Mouse (Mus musculus): ENCODE measurements around the gene Trappc3l. TPM values are rescaled to one million over a fixed set of nuclear protein-coding genes. Genes with fewer than 3 reads are reported as not detected.

The Trappc3l gene
- polyA plus RNA-seq, 1 experiment from 2014 or later: not detected

GRCm38 (mm10) chr10:34096418-34096883 is 59.1 kb downstream of the Trappc3l start, which contains the start of gene Calhm5:
Gene Calhm5, minus strand, starts transcription at chr10:34096519.
- Histone ChIP-seq H3K4me3 (replicated peaks) (peak within 1 kb of the TSS; percentile 19), H3K27ac (no peak within 1 kb of the TSS), H3K36me3 (no peaks in the 10 kb centered on the region), H3K9ac (no peak within 1 kb of the TSS), H3K4me2 (peak within 1 kb of the TSS; percentile 38), H3K4me1 (no peaks in the 10 kb centered on the region), H3K27me3 (replicated peaks) (no peaks in the 10 kb centered on the region), H3K9me3 (no peaks in the 10 kb centered on the region)
- 15% methylated on average over 9 of the region's 9 CpGs for WGBS
- ATAC-seq (ENCODE audit: insufficient read depth, low FRiP score, low read depth): peak; percentile 82; the same call in 1 of the 2 replicates

GRCm38 (mm10) chr10:34110863-34111465 is 73.6 kb downstream of the Trappc3l start:
- no peak for ATAC-seq (ENCODE audit: insufficient read depth, low FRiP score, low read depth)
- Histone ChIP-seq H3K27me3 (replicated peaks) (no peaks in the 10 kb centered on the region), H3K9me3 (no peaks in the 10 kb centered on the region), H3K9ac (no peak overlapping the region), H3K4me3 (replicated peaks) (no peak overlapping the region), H3K4me2 (no peak overlapping the region), H3K4me1 (no peaks in the 10 kb centered on the region), H3K27ac (no peak overlapping the region), H3K36me3 (no peaks in the 10 kb centered on the region)
- 84% methylated on average over 13 of the region's 13 CpGs for WGBS

- H3K9ac ChIP-seq: no peak overlapping the region
- H3K27me3 ChIP-seq (replicated peaks): no peaks in the 10 kb centered on the region
- no peaks in the 10 kb centered on the region for H3K4me1 ChIP-seq
- H3K4me2 ChIP-seq: no peak overlapping the region
- no peak for ATAC-seq (ENCODE audit: insufficient read depth, low FRiP score, low read depth)
- no peaks in the 10 kb centered on the region for H3K36me3 ChIP-seq
- WGBS: 44% methylated on average over 4 of the region's 4 CpGs
- no peak overlapping the region for H3K4me3 ChIP-seq (replicated peaks)
- H3K9me3 ChIP-seq: no peaks in the 10 kb centered on the region
- no peak overlapping the region for H3K27ac ChIP-seq
These were observed 74.8 kb downstream of the Trappc3l start for GRCm38 (mm10) chr10:34111964-34112738.

- H3K4me1 ChIP-seq: no peaks in the 10 kb centered on the region
- ATAC-seq (ENCODE audit: insufficient read depth, low FRiP score, low read depth): no peak
- H3K27me3 ChIP-seq (replicated peaks): no peaks in the 10 kb centered on the region
- no peak overlapping the region for H3K4me3 ChIP-seq (replicated peaks)
- no peaks in the 10 kb centered on the region for H3K36me3 ChIP-seq
- whole genome bisulfite sequencing: 38% methylated on average over 3 of the region's 3 CpGs
- no peak overlapping the region for H3K9ac ChIP-seq
- no peaks in the 10 kb centered on the region for H3K9me3 ChIP-seq
- no peak overlapping the region for H3K4me2 ChIP-seq
- no peak overlapping the region for H3K27ac ChIP-seq
These were observed 79.7 kb downstream of the Trappc3l start for GRCm38 (mm10) chr10:34117131-34117530.

- H3K9me3 ChIP-seq: no peaks in the 10 kb centered on the region
- H3K27me3 ChIP-seq (replicated peaks): no peaks in the 10 kb centered on the region
- H3K4me3 ChIP-seq (replicated peaks): no peak overlapping the region
- no peak for ATAC-seq (ENCODE audit: insufficient read depth, low FRiP score, low read depth)
- H3K4me2 ChIP-seq: no peak overlapping the region
- no peak overlapping the region for H3K9ac ChIP-seq
- no peaks in the 10 kb centered on the region for H3K4me1 ChIP-seq
- H3K36me3 ChIP-seq: no peaks in the 10 kb centered on the region
- H3K27ac ChIP-seq: no peak overlapping the region
These were observed 80.4 kb downstream of the Trappc3l start for GRCm38 (mm10) chr10:34117770-34118169.

- no peak overlapping the region for H3K9ac ChIP-seq
- no peaks in the 10 kb centered on the region for H3K27me3 ChIP-seq (replicated peaks)
- H3K27ac ChIP-seq: no peak overlapping the region
- H3K4me2 ChIP-seq: no peak overlapping the region
- WGBS: 85% methylated on average over 2 of the region's 2 CpGs
- ATAC-seq (ENCODE audit: insufficient read depth, low FRiP score, low read depth): no peak
- H3K36me3 ChIP-seq: no peaks in the 10 kb centered on the region
- no peaks in the 10 kb centered on the region for H3K4me1 ChIP-seq
- H3K4me3 ChIP-seq (replicated peaks): no peak overlapping the region
- H3K9me3 ChIP-seq: no peaks in the 10 kb centered on the region
These were observed 81.0 kb downstream of the Trappc3l start for GRCm38 (mm10) chr10:34118421-34118820.

- peak; percentile 81 for ATAC-seq (ENCODE audit: insufficient read depth, low FRiP score, low read depth)
- no peak within 1 kb of the TSS; the same call in 1 of the 2 replicates for H3K9ac ChIP-seq
These were observed 90.3 kb downstream of the Trappc3l start, which contains the start of gene Calhm6 for GRCm38 (mm10) chr10:34127392-34128378. Gene Calhm6, minus strand, starts transcription at chr10:34127984.

GRCm38 (mm10) chr10:34128391-34128790 is 91.0 kb downstream of the Trappc3l start:
- H3K27ac ChIP-seq: no peak overlapping the region
- H3K9ac ChIP-seq: no peak overlapping the region
- no peaks in the 10 kb centered on the region for H3K27me3 ChIP-seq (replicated peaks)
- H3K4me1 ChIP-seq: peaks cover 4% of the 10 kb centered on the region; the same call in 1 of the 2 replicates
- 74% methylated on average over 6 of the region's 6 CpGs for WGBS
- no peaks in the 10 kb centered on the region for H3K9me3 ChIP-seq
- ATAC-seq (ENCODE audit: insufficient read depth, low FRiP score, low read depth): no peak
- H3K4me2 ChIP-seq: no peak overlapping the region
- H3K4me3 ChIP-seq (replicated peaks): no peak overlapping the region
- no peaks in the 10 kb centered on the region for H3K36me3 ChIP-seq

More at GRCm38 (mm10) chr10:34127392-34128378, 90.3 kb downstream of the Trappc3l start, which contains the start of gene Calhm6:
- H3K36me3 ChIP-seq: no peaks in the 10 kb centered on the region
- no peaks in the 10 kb centered on the region for H3K27me3 ChIP-seq (replicated peaks)
- peak within 1 kb of the TSS; percentile 83 for H3K4me2 ChIP-seq
- H3K4me1 ChIP-seq: peaks cover 4% of the 10 kb centered on the region; the same call in 1 of the 2 replicates
- no peaks in the 10 kb centered on the region for H3K9me3 ChIP-seq
- H3K27ac ChIP-seq: no peak within 1 kb of the TSS
- H3K4me3 ChIP-seq (replicated peaks): peak within 1 kb of the TSS; percentile 51
- WGBS: 18% methylated on average over 44 of the region's 44 CpGs

GRCm38 (mm10) chr10:34131356-34131755 is 94.0 kb downstream of the Trappc3l start:
- no peak for ATAC-seq (ENCODE audit: insufficient read depth, low FRiP score, low read depth)
- no peak overlapping the region for H3K9ac ChIP-seq
- H3K36me3 ChIP-seq: no peaks in the 10 kb centered on the region
- no peak overlapping the region for H3K4me2 ChIP-seq
- no peaks in the 10 kb centered on the region for H3K27me3 ChIP-seq (replicated peaks)
- no peak overlapping the region for H3K27ac ChIP-seq
- no peaks in the 10 kb centered on the region for H3K9me3 ChIP-seq
- peaks cover 4% of the 10 kb centered on the region; the same call in 1 of the 2 replicates for H3K4me1 ChIP-seq
- WGBS: 64% methylated on average over 2 of the region's 2 CpGs
- no peak overlapping the region for H3K4me3 ChIP-seq (replicated peaks)

- H3K4me2 ChIP-seq: no peak overlapping the region
- 30% methylated on average over 6 of the region's 6 CpGs for WGBS
- H3K9ac ChIP-seq: no peak overlapping the region
- H3K9me3 ChIP-seq: no peaks in the 10 kb centered on the region
- no peak overlapping the region for H3K27ac ChIP-seq
- no peaks in the 10 kb centered on the region for H3K4me1 ChIP-seq
- no peaks in the 10 kb centered on the region for H3K27me3 ChIP-seq (replicated peaks)
- no peak overlapping the region for H3K4me3 ChIP-seq (replicated peaks)
- no peaks in the 10 kb centered on the region for H3K36me3 ChIP-seq
- no peak for ATAC-seq (ENCODE audit: insufficient read depth, low FRiP score, low read depth)
These were observed 99.0 kb downstream of the Trappc3l start for GRCm38 (mm10) chr10:34136432-34136831.

- Histone ChIP-seq H3K4me3 (replicated peaks) (no peak overlapping the region), H3K9ac (no peak overlapping the region)
- 36% methylated on average over 6 of the region's 6 CpGs for WGBS
These were observed 100.6 kb downstream of the Trappc3l start for GRCm38 (mm10) chr10:34138027-34138426.

More at GRCm38 (mm10) chr10:34138027-34138426, 100.6 kb downstream of the Trappc3l start:
- H3K36me3 ChIP-seq: no peaks in the 10 kb centered on the region
- H3K4me2 ChIP-seq: no peak overlapping the region
- no peaks in the 10 kb centered on the region for H3K4me1 ChIP-seq
- no peak overlapping the region for H3K27ac ChIP-seq
- no peaks in the 10 kb centered on the region for H3K27me3 ChIP-seq (replicated peaks)
- ATAC-seq (ENCODE audit: insufficient read depth, low FRiP score, low read depth): no peak
- no peaks in the 10 kb centered on the region for H3K9me3 ChIP-seq
